Mouse (Mus musculus): ENCODE data around the gene Lgi1.

Lgi1 gene

DNA sequence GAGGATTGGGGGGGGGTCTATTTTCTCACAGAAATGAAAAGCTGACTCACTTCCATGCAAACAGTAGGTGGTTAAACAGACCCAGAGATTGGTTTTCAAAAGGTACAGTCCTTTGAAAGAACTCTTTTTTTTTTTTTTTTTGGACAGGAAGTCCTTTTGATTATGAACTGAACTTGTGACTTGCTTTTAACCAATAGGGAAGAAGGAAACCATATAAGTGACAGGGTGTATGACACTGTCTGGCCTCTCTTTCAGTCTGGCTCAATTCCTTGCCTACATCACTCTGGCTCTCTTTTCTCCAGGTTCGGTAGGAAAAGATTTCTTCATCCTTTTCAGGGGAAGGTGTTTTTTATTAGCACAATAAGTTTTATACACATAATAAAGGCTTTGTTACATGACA is 95.0 kb downstream of the Lgi1 start:
- POLR2A ChIA-PET, result interaction anchor here in 2 of 4 experiments (0.6 to 24.1 kb wide), 4 partner anchors 12 to 70 kb away, joined by 3 to 483 read pairs (median 4); no protein-coding TSS in a partner anchor
- CTCF ChIA-PET, result interaction anchor here in 2 of 4 experiments (0.6 kb wide), 2 partner anchors 90 to 404 kb away, joined by 3 to 7 read pairs; no protein-coding TSS in a partner anchor
